Mouse (Mus musculus) bone marrow macrophage, adult 2 months (primary cell): ENCODE results near the gene Unc93b1.

Source experiments
- CTCF ChIP-seq: IDR thresholded peaks from 2 replicates; pipeline ENCODE4 v1.5.1; 2012; ENCODE audit warnings: low read depth, mild to moderate bottlenecking, low read length, moderate library complexity
- POLR2A ChIP-seq: IDR thresholded peaks from 2 replicates; pipeline ENCODE4 v1.6.1; 2012; ENCODE audit warnings: mild to moderate bottlenecking, low read depth, low read length, borderline replicate concordance

GRCm38 (mm10) chr19:3955033-3955432, 20.0 kb downstream of the Unc93b1 start:
- TF ChIP-seq POLR2A (no peak), CTCF (no peak)
